Mouse (Mus musculus): ENCODE data around the gene Nop53. TPM values are rescaled to one million over a fixed set of nuclear protein-coding genes. Genes with fewer than 3 reads are reported as not detected.
A peak's percentile ranks its signal among the peaks of the same experiment; 100 is the strongest.
"Not testable (repeated sequence)": the region's sequence is repeated elsewhere in the genome, so short reads cannot be mapped to it uniquely, and the experiment has no call there.

The Nop53 gene
- total and polyA plus RNA-seq, 3 experiments, result 118 to 630 (median 328) TPM

GRCm38 (mm10) chr7:15920645-15921190, 25.2 kb downstream of the Nop53 start:
- Histone ChIP-seq H3K4me1 (ENCODE audit: insufficient read depth, low read depth, low read length) (peaks cover 55% of the 10 kb centered on the region), H3K4me3 (ENCODE audit: low read depth, low read length) (peak overlapping the region; percentile 74), H3K9me3 (replicated peaks) (no peaks in the 10 kb centered on the region), H3K36me3 (replicated peaks) (peaks cover 48% of the 10 kb centered on the region), H3K27me3 (ENCODE audit: insufficient read depth, low read length) (peaks cover 2% of the 10 kb centered on the region)
- no peak for ATAC-seq (ENCODE audit: extremely low read depth, insufficient number of reproducible peaks, low FRiP score, poor library complexity, severe bottlenecking)
- no peak for DNase-seq (ENCODE audit: low spot score)
- TF ChIP-seq GATA2 (IDR thresholded peaks at IDR 0.05; ENCODE audit: borderline replicate concordance, low read depth, low read length) (no peak), GATA1 (IDR thresholded peaks at IDR 0.05; ENCODE audit: borderline replicate concordance, low read length) (no peak), POLR2AphosphoS5 (IDR thresholded peaks at IDR 0.05; ENCODE audit: insufficient replicate concordance, low read depth, low read length) (no peak), TAL1 (conservative IDR thresholded peaks at IDR 0.05; ENCODE audit: low read depth, low read length) (no peak), CTCF (IDR thresholded peaks at IDR 0.05; ENCODE audit: low read depth, low read length) (no peak)

GRCm38 (mm10) chr7:15919947-15920346, 25.9 kb downstream of the Nop53 start:
- peak overlapping the region; percentile 74; the same call in 1 of the 2 replicates for H3K4me3 ChIP-seq (ENCODE audit: low read depth, low read length)
- ATAC-seq (ENCODE audit: extremely low read depth, insufficient number of reproducible peaks, low FRiP score, poor library complexity, severe bottlenecking) (no peak), DNase-seq (ENCODE audit: low spot score) (no peak)
- TF ChIP-seq POLR2AphosphoS5 (IDR thresholded peaks at IDR 0.05; ENCODE audit: insufficient replicate concordance, low read depth, low read length) (no peak), GATA2 (IDR thresholded peaks at IDR 0.05; ENCODE audit: borderline replicate concordance, low read depth, low read length) (no peak), TAL1 (conservative IDR thresholded peaks at IDR 0.05; ENCODE audit: low read depth, low read length) (no peak), CTCF (IDR thresholded peaks at IDR 0.05; ENCODE audit: low read depth, low read length) (no peak), GATA1 (IDR thresholded peaks at IDR 0.05; ENCODE audit: borderline replicate concordance, low read length) (no peak)
- peaks cover 50% of the 10 kb centered on the region for H3K36me3 ChIP-seq (replicated peaks)
- H3K9me3 ChIP-seq (replicated peaks), result no peaks in the 10 kb centered on the region
- no peaks in the 10 kb centered on the region for H3K27me3 ChIP-seq (ENCODE audit: insufficient read depth, low read length)
- H3K4me1 ChIP-seq (ENCODE audit: insufficient read depth, low read depth, low read length), result peaks cover 55% of the 10 kb centered on the region

- no peaks in the 10 kb centered on the region for H3K27me3 ChIP-seq (ENCODE audit: insufficient read depth, low read length)
- no peak overlapping the region for H3K4me3 ChIP-seq (ENCODE audit: low read depth, low read length)
- H3K4me1 ChIP-seq (ENCODE audit: insufficient read depth, low read depth, low read length), result peaks cover 52% of the 10 kb centered on the region
- no peak for ATAC-seq (ENCODE audit: extremely low read depth, insufficient number of reproducible peaks, low FRiP score, poor library complexity, severe bottlenecking)
- TF ChIP-seq GATA1 (IDR thresholded peaks at IDR 0.05; ENCODE audit: borderline replicate concordance, low read length), result no peak
- TF ChIP-seq TAL1 (conservative IDR thresholded peaks at IDR 0.05; ENCODE audit: low read depth, low read length), result no peak
- no peak for TF ChIP-seq POLR2AphosphoS5 (IDR thresholded peaks at IDR 0.05; ENCODE audit: insufficient replicate concordance, low read depth, low read length)
- TF ChIP-seq GATA2 (IDR thresholded peaks at IDR 0.05; ENCODE audit: borderline replicate concordance, low read depth, low read length), result no peak
- no peak for TF ChIP-seq CTCF (IDR thresholded peaks at IDR 0.05; ENCODE audit: low read depth, low read length)
- H3K9me3 ChIP-seq (replicated peaks), result no peaks in the 10 kb centered on the region
- peaks cover 50% of the 10 kb centered on the region for H3K36me3 ChIP-seq (replicated peaks)
- no peak for DNase-seq (ENCODE audit: low spot score)
These were observed 27.5 kb downstream of the Nop53 start for GRCm38 (mm10) chr7:15918371-15918770.

GRCm38 (mm10) chr7:15916996-15917395, 28.9 kb downstream of the Nop53 start:
- peaks cover 50% of the 10 kb centered on the region for H3K36me3 ChIP-seq (replicated peaks)
- TF ChIP-seq POLR2AphosphoS5 (IDR thresholded peaks at IDR 0.05; ENCODE audit: insufficient replicate concordance, low read depth, low read length) (no peak), CTCF (IDR thresholded peaks at IDR 0.05; ENCODE audit: low read depth, low read length) (no peak), GATA1 (IDR thresholded peaks at IDR 0.05; ENCODE audit: borderline replicate concordance, low read length) (no peak), TAL1 (conservative IDR thresholded peaks at IDR 0.05; ENCODE audit: low read depth, low read length) (no peak), GATA2 (IDR thresholded peaks at IDR 0.05; ENCODE audit: borderline replicate concordance, low read depth, low read length) (no peak)
- H3K4me1 ChIP-seq (ENCODE audit: insufficient read depth, low read depth, low read length), result peaks cover 42% of the 10 kb centered on the region
- no peaks in the 10 kb centered on the region for H3K27me3 ChIP-seq (ENCODE audit: insufficient read depth, low read length)
- DNase-seq (ENCODE audit: low spot score), result no peak
- no peaks in the 10 kb centered on the region for H3K9me3 ChIP-seq (replicated peaks)
- no peak for ATAC-seq (ENCODE audit: extremely low read depth, insufficient number of reproducible peaks, low FRiP score, poor library complexity, severe bottlenecking)
- no peak overlapping the region for H3K4me3 ChIP-seq (ENCODE audit: low read depth, low read length)

GRCm38 (mm10) chr7:15916134-15916723, 29.6 kb downstream of the Nop53 start:
- Histone ChIP-seq H3K27me3 (ENCODE audit: insufficient read depth, low read length) (no peaks in the 10 kb centered on the region), H3K4me3 (ENCODE audit: low read depth, low read length) (no peak overlapping the region), H3K4me1 (ENCODE audit: insufficient read depth, low read depth, low read length) (peaks cover 35% of the 10 kb centered on the region), H3K36me3 (replicated peaks) (peaks cover 50% of the 10 kb centered on the region), H3K9me3 (replicated peaks) (no peaks in the 10 kb centered on the region)
- no peak for DNase-seq (ENCODE audit: low spot score)
- ATAC-seq (ENCODE audit: extremely low read depth, insufficient number of reproducible peaks, low FRiP score, poor library complexity, severe bottlenecking), result no peak
- TF ChIP-seq CTCF (IDR thresholded peaks at IDR 0.05; ENCODE audit: low read depth, low read length) (no peak), GATA1 (IDR thresholded peaks at IDR 0.05; ENCODE audit: borderline replicate concordance, low read length) (no peak), GATA2 (IDR thresholded peaks at IDR 0.05; ENCODE audit: borderline replicate concordance, low read depth, low read length) (no peak), TAL1 (conservative IDR thresholded peaks at IDR 0.05; ENCODE audit: low read depth, low read length) (no peak), POLR2AphosphoS5 (IDR thresholded peaks at IDR 0.05; ENCODE audit: insufficient replicate concordance, low read depth, low read length) (no peak)

- not testable (repeated sequence) for H3K9me3 ChIP-seq (replicated peaks); DNase-seq (ENCODE audit: low spot score); ATAC-seq (ENCODE audit: extremely low read depth, insufficient number of reproducible peaks, low FRiP score, poor library complexity, severe bottlenecking); H3K27me3 ChIP-seq (ENCODE audit: insufficient read depth, low read length); H3K4me3 ChIP-seq (ENCODE audit: low read depth, low read length)
- peaks cover 30% of the 10 kb centered on the region for H3K4me1 ChIP-seq (ENCODE audit: insufficient read depth, low read depth, low read length)
- peaks cover 47% of the 10 kb centered on the region for H3K36me3 ChIP-seq (replicated peaks)
These were observed 30.2 kb downstream of the Nop53 start for GRCm38 (mm10) chr7:15915695-15916094.

Data from G1E (cell line).